Mouse (Mus musculus) liver, adult 2 months (tissue): ENCODE measurements at regions not wholly inside any gene's neighbourhood (a gene's known extent, or its start where the extent isn't known, plus 50 kb on each side); places are given as distances from the start of the nearest gene placed in this dataset.

ENCODE experiments used
- CTCF ChIP-seq: fragments of 200-500 bp; IDR thresholded peaks from 2 replicates; pipeline ENCODE4 v1.5.1; 2011; ENCODE audit warnings: low read depth, low read length, control low read depth
- POLR2A ChIP-seq: fragments of 200-500 bp; IDR thresholded peaks from 2 replicates; pipeline ENCODE4 v1.6.1; 2011; ENCODE audit warnings: low read length, control low read depth; ENCODE audit not compliant: insufficient read depth; ENCODE audit errors: extremely low read depth

GRCm38 (mm10) chr12:110200887-110201286 is 78.0 kb upstream of the Dio3 start:
- no peak for TF ChIP-seq POLR2A
- TF ChIP-seq CTCF = no peak
